Mouse (Mus musculus): ENCODE measurements at regions not wholly inside any gene's neighbourhood (a gene's known extent, or its start where the extent isn't known, plus 50 kb on each side); places are given as distances from the start of the nearest gene placed in this dataset.

DNA sequence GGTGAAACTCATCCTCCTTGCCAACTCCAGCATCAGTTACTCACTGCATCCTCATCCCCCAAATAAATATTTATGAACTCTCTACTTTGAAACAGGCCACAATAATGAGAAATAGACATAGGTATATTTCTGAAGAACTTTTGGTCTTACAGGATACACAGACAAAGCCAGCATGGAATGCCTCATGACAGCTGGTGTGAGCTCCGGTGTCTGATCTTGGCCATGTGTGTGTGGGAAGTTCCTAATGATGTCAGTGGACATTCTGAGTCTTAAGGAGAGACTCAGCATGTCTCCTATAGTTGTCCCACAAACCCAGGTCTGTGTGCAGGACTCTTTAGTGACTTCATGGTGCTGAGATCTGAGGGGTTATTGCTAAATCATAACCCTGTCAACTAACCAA, 206.4 kb upstream of the Klf4 start:
- Histone ChIP-seq H3K4me1 (ENCODE audit: control insufficient read depth in 2 of 2, insufficient read depth in 2 of 2, low read length in 2 of 2, poor library complexity in 1 of 2) (no peaks in the 10 kb centered on the region), H3K9me3 (ENCODE audit: control insufficient read depth, insufficient read depth, low read depth, low read length) (no peaks in the 10 kb centered on the region), H3K9ac (ENCODE audit: insufficient read depth, low read depth, low read length, poor library complexity, severe bottlenecking) (no peak overlapping the region), H3K36me3 (ENCODE audit: control insufficient read depth, insufficient read depth, low read length, poor library complexity, severe bottlenecking) (no peaks in the 10 kb centered on the region), H3K4me3 (ENCODE audit: insufficient read depth in 1 of 2, low read depth in 1 of 2, low read length in 2 of 2, poor library complexity in 1 of 2, severe bottlenecking in 1 of 2) (no peak overlapping the region), H3K27ac (ENCODE audit: insufficient read depth, low read depth, low read length, poor library complexity, severe bottlenecking) (no peak overlapping the region)
- in situ Hi-C loops (cut with MboI; ENCODE audit: low sequenced_read_pairs in 2 of 2, unreplicated experiment in 2 of 2) = no loop called here
- DNase-seq (ENCODE audit: low read depth, low spot score) = no peak
- TF ChIP-seq MAFK (IDR thresholded peaks at IDR 0.05; ENCODE audit: insufficient read depth, low read depth, low read length) (no peak), CHD2 (IDR thresholded peaks at IDR 0.05; ENCODE audit: low read depth, low read length) (no peak), HCFC1 (IDR thresholded peaks at IDR 0.05; ENCODE audit: borderline replicate concordance, insufficient read depth, low read length) (no peak)

DNA sequence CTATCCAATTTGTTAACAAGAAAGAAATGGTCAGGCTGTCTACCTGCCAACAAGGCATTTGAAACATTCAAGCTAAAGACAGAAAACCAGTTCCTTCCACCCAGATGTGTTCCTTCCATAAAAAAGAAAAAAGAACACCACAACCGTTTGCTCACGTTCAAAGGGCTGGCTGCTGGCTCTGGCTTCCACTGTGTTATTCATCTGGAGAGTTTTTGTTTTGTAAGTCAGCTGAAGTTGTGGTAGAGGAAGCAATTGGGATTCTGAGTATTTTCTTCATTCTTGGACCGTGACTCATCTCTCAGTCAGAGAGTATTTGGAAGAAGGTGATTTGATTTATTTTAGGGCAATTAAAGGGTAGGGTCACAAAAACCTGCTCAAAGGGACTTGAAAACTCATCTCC, 203.2 kb upstream of the Klf4 start:
- H3K27ac ChIP-seq (ENCODE audit: insufficient read depth, low read depth, low read length, poor library complexity, severe bottlenecking) = no peak overlapping the region
- TF ChIP-seq ZC3H11A (IDR thresholded peaks at IDR 0.05; ENCODE audit: borderline replicate concordance, low read depth, low read length) (no peak), ZNF384 (IDR thresholded peaks at IDR 0.05; ENCODE audit: low read depth, low read length) (no peak), MAFK (IDR thresholded peaks at IDR 0.05; ENCODE audit: insufficient read depth, low read depth, low read length) (no peak), CHD2 (IDR thresholded peaks at IDR 0.05; ENCODE audit: low read depth, low read length) (no peak), HCFC1 (IDR thresholded peaks at IDR 0.05; ENCODE audit: borderline replicate concordance, insufficient read depth, low read length) (no peak)
- DNase-seq (ENCODE audit: low read depth, low spot score) = no peak
- H3K9me3 ChIP-seq (ENCODE audit: control insufficient read depth, insufficient read depth, low read depth, low read length) = no peaks in the 10 kb centered on the region
- in situ Hi-C loops (cut with MboI; ENCODE audit: low sequenced_read_pairs in 2 of 2, unreplicated experiment in 2 of 2) = no loop called here
- no peak overlapping the region for H3K9ac ChIP-seq (ENCODE audit: insufficient read depth, low read depth, low read length, poor library complexity, severe bottlenecking)
- no peak overlapping the region for H3K4me3 ChIP-seq (ENCODE audit: insufficient read depth in 1 of 2, low read depth in 1 of 2, low read length in 2 of 2, poor library complexity in 1 of 2, severe bottlenecking in 1 of 2)
- no peaks in the 10 kb centered on the region for H3K4me1 ChIP-seq (ENCODE audit: control insufficient read depth in 2 of 2, insufficient read depth in 2 of 2, low read length in 2 of 2, poor library complexity in 1 of 2)
- no peaks in the 10 kb centered on the region for H3K36me3 ChIP-seq (ENCODE audit: control insufficient read depth, insufficient read depth, low read length, poor library complexity, severe bottlenecking)

DNA sequence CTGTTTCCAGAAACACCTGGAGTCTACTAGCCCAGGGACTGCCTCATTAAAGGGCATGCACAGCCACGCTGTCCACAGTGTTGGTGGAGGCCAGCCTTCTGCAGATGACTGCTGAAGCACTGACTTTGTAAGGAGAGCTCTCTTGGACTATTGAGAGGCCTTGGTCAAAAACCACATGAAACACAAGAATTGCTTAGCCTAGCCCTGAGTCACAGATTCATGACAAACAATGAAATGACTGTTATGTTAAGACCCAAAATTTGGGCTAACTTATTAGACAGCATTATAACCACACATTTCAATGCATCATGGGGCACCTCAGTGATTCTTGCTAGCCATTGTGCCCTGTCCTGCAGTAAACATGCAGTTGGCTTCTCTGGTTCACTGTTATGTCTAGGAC, 202.1 kb upstream of the Klf4 start:
- Histone ChIP-seq H3K4me3 (ENCODE audit: insufficient read depth in 1 of 2, low read depth in 1 of 2, low read length in 2 of 2, poor library complexity in 1 of 2, severe bottlenecking in 1 of 2) (no peak overlapping the region), H3K9me3 (ENCODE audit: control insufficient read depth, insufficient read depth, low read depth, low read length) (no peaks in the 10 kb centered on the region), H3K36me3 (ENCODE audit: control insufficient read depth, insufficient read depth, low read length, poor library complexity, severe bottlenecking) (no peaks in the 10 kb centered on the region), H3K4me1 (ENCODE audit: control insufficient read depth in 2 of 2, insufficient read depth in 2 of 2, low read length in 2 of 2, poor library complexity in 1 of 2) (no peaks in the 10 kb centered on the region), H3K27ac (ENCODE audit: insufficient read depth, low read depth, low read length, poor library complexity, severe bottlenecking) (no peak overlapping the region), H3K9ac (ENCODE audit: insufficient read depth, low read depth, low read length, poor library complexity, severe bottlenecking) (no peak overlapping the region)
- in situ Hi-C loops (cut with MboI; ENCODE audit: low sequenced_read_pairs in 2 of 2, unreplicated experiment in 2 of 2) = no loop called here
- TF ChIP-seq CHD2 (IDR thresholded peaks at IDR 0.05; ENCODE audit: low read depth, low read length) = no peak
- no peak for TF ChIP-seq ZNF384 (IDR thresholded peaks at IDR 0.05; ENCODE audit: low read depth, low read length)
- TF ChIP-seq HCFC1 (IDR thresholded peaks at IDR 0.05; ENCODE audit: borderline replicate concordance, insufficient read depth, low read length) = no peak
- TF ChIP-seq ZC3H11A (IDR thresholded peaks at IDR 0.05; ENCODE audit: borderline replicate concordance, low read depth, low read length) = no peak
- DNase-seq (ENCODE audit: low read depth, low spot score) = no peak

DNA sequence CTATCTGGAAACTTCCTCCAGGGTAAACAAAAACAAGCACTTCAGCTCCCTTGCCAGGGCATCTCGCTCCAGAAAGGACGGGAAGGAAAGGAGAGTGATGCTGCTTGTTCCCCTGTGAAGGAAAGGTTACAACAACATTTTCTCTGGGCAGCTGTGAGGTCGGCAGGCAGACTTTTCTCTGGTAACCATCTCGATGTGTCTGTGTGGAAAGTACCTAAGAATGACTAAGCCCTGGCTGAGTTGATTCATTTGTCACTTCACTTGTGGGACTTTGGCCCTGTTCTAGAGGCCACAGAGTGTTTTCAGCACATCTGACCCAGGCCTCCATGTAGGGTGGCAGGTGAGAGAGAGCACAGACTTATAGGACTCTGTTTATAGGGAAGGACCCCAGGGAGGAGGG, 201.0 kb upstream of the Klf4 start:
- H3K36me3 ChIP-seq (ENCODE audit: control insufficient read depth, insufficient read depth, low read length, poor library complexity, severe bottlenecking) = no peaks in the 10 kb centered on the region
- H3K9ac ChIP-seq (ENCODE audit: insufficient read depth, low read depth, low read length, poor library complexity, severe bottlenecking) = no peak overlapping the region
- no peak overlapping the region for H3K4me3 ChIP-seq (ENCODE audit: insufficient read depth in 1 of 2, low read depth in 1 of 2, low read length in 2 of 2, poor library complexity in 1 of 2, severe bottlenecking in 1 of 2)
- TF ChIP-seq ZC3H11A (IDR thresholded peaks at IDR 0.05; ENCODE audit: borderline replicate concordance, low read depth, low read length) (no peak), HCFC1 (IDR thresholded peaks at IDR 0.05; ENCODE audit: borderline replicate concordance, insufficient read depth, low read length) (no peak), ZNF384 (IDR thresholded peaks at IDR 0.05; ENCODE audit: low read depth, low read length) (no peak), CHD2 (IDR thresholded peaks at IDR 0.05; ENCODE audit: low read depth, low read length) (no peak), MAFK (IDR thresholded peaks at IDR 0.05; ENCODE audit: insufficient read depth, low read depth, low read length) (no peak)
- DNase-seq (ENCODE audit: low read depth, low spot score) = no peak
- no peaks in the 10 kb centered on the region for H3K9me3 ChIP-seq (ENCODE audit: control insufficient read depth, insufficient read depth, low read depth, low read length)
- no peaks in the 10 kb centered on the region for H3K4me1 ChIP-seq (ENCODE audit: control insufficient read depth in 2 of 2, insufficient read depth in 2 of 2, low read length in 2 of 2, poor library complexity in 1 of 2)
- no peak overlapping the region for H3K27ac ChIP-seq (ENCODE audit: insufficient read depth, low read depth, low read length, poor library complexity, severe bottlenecking)
- in situ Hi-C loops (cut with MboI; ENCODE audit: low sequenced_read_pairs in 2 of 2, unreplicated experiment in 2 of 2) = no loop called here

DNA sequence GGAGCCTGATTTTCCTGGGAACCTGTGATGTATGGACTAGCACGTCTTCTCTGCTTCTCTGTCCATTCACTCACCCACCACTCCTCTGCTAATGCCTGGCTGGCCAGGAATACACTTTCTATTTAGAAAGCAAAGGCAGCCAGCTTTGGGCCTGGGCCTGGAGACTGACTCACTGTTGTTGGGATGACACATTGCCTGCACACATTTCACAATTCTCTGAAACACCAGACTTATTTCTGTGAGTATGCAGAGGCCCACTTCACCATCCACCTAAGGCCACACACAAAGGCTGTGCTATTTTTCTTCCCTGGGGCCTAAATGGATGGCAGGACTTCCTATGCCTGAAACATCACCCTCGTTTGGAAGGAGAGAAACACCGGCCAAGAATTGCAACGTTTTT, 199.7 kb upstream of the Klf4 start:
- no peaks in the 10 kb centered on the region for H3K36me3 ChIP-seq (ENCODE audit: control insufficient read depth, insufficient read depth, low read length, poor library complexity, severe bottlenecking)
- H3K9me3 ChIP-seq (ENCODE audit: control insufficient read depth, insufficient read depth, low read depth, low read length) = no peaks in the 10 kb centered on the region
- TF ChIP-seq ZNF384 (IDR thresholded peaks at IDR 0.05; ENCODE audit: low read depth, low read length) = no peak
- no peak for TF ChIP-seq ZC3H11A (IDR thresholded peaks at IDR 0.05; ENCODE audit: borderline replicate concordance, low read depth, low read length)
- TF ChIP-seq MAFK (IDR thresholded peaks at IDR 0.05; ENCODE audit: insufficient read depth, low read depth, low read length) = no peak
- H3K27ac ChIP-seq (ENCODE audit: insufficient read depth, low read depth, low read length, poor library complexity, severe bottlenecking) = no peak overlapping the region
- no peaks in the 10 kb centered on the region for H3K4me1 ChIP-seq (ENCODE audit: control insufficient read depth in 2 of 2, insufficient read depth in 2 of 2, low read length in 2 of 2, poor library complexity in 1 of 2)
- H3K9ac ChIP-seq (ENCODE audit: insufficient read depth, low read depth, low read length, poor library complexity, severe bottlenecking) = no peak overlapping the region
- no peak for DNase-seq (ENCODE audit: low read depth, low spot score)
- H3K4me3 ChIP-seq (ENCODE audit: insufficient read depth in 1 of 2, low read depth in 1 of 2, low read length in 2 of 2, poor library complexity in 1 of 2, severe bottlenecking in 1 of 2) = no peak overlapping the region
- in situ Hi-C loops (cut with MboI; ENCODE audit: low sequenced_read_pairs in 2 of 2, unreplicated experiment in 2 of 2) = no loop called here
